Mouse (Mus musculus): ENCODE data around the gene Anp32e. TPM values are rescaled to one million over a fixed set of nuclear protein-coding genes. Genes with fewer than 3 reads are reported as not detected.
"Not testable (repeated sequence)": the region's sequence is repeated elsewhere in the genome, so short reads cannot be mapped to it uniquely, and the experiment has no call there.

The Anp32e gene
- total and polyA plus RNA-seq, 3 experiments = 94.7 to 405 (median 180) TPM

DNA sequence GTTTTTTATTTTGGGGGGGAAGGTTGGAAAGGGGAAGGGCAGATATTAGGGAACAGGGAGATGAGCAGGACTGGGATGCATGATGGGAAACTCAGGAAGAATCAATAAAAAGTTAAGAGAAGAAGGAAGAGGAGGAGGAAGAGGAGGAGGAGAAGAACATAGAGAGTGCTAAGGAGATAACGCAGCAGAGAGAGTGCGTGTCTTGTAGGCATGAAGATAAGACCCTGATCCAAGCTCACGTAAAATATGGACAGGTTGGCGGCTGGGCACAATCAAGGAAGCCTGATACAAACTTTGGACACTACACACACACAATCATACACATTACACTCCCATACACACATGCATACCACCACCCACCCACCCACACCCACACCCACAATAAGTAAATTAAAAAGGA is 14.3 kb upstream of the Anp32e start:
- Histone ChIP-seq H3K27me3 (ENCODE audit: insufficient read depth, low read length) (peaks cover 17% of the 10 kb centered on the region), H3K4me1 (ENCODE audit: insufficient read depth, low read depth, low read length) (peaks cover 17% of the 10 kb centered on the region), H3K9me3 (replicated peaks) (no peaks in the 10 kb centered on the region), H3K4me3 (ENCODE audit: low read depth, low read length) (no peak overlapping the region), H3K36me3 (replicated peaks) (no peaks in the 10 kb centered on the region)
- no peak for DNase-seq (ENCODE audit: low spot score)
- no peak for ATAC-seq (ENCODE audit: extremely low read depth, insufficient number of reproducible peaks, low FRiP score, poor library complexity, severe bottlenecking)
- TF ChIP-seq GATA2 (IDR thresholded peaks at IDR 0.05; ENCODE audit: borderline replicate concordance, low read depth, low read length) (no peak), TAL1 (conservative IDR thresholded peaks at IDR 0.05; ENCODE audit: low read depth, low read length) (no peak), POLR2AphosphoS5 (IDR thresholded peaks at IDR 0.05; ENCODE audit: insufficient replicate concordance, low read depth, low read length) (no peak), CTCF (IDR thresholded peaks at IDR 0.05; ENCODE audit: low read depth, low read length) (no peak), GATA1 (IDR thresholded peaks at IDR 0.05; ENCODE audit: borderline replicate concordance, low read length) (no peak)

DNA sequence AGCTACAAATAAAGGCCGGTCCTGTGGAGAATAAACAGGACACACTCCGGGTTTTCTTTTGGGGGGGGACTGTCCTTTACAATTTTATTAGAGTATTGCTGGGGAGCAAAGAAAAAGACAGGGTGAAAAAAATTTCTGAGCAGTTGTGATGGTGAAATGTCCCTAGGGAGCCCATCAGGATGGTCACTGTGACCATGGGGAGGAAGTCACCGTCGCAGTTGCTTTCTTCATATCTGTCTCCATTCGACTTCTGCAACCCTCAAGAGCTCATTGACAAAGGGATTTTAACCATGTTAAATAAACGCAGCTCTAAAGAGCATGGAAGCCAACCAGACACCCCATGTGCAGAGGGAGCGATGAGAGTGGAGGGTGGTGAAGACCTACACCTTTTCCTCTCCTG is 12.3 kb upstream of the Anp32e start:
- DNase-seq (ENCODE audit: low spot score) = no peak
- no peak for ATAC-seq (ENCODE audit: extremely low read depth, insufficient number of reproducible peaks, low FRiP score, poor library complexity, severe bottlenecking)
- Histone ChIP-seq H3K36me3 (replicated peaks) (no peaks in the 10 kb centered on the region), H3K4me3 (ENCODE audit: low read depth, low read length) (no peak overlapping the region), H3K4me1 (ENCODE audit: insufficient read depth, low read depth, low read length) (peaks cover 18% of the 10 kb centered on the region), H3K9me3 (replicated peaks) (no peaks in the 10 kb centered on the region), H3K27me3 (ENCODE audit: insufficient read depth, low read length) (peaks cover 19% of the 10 kb centered on the region)
- no peak for TF ChIP-seq POLR2AphosphoS5 (IDR thresholded peaks at IDR 0.05; ENCODE audit: insufficient replicate concordance, low read depth, low read length)

DNA sequence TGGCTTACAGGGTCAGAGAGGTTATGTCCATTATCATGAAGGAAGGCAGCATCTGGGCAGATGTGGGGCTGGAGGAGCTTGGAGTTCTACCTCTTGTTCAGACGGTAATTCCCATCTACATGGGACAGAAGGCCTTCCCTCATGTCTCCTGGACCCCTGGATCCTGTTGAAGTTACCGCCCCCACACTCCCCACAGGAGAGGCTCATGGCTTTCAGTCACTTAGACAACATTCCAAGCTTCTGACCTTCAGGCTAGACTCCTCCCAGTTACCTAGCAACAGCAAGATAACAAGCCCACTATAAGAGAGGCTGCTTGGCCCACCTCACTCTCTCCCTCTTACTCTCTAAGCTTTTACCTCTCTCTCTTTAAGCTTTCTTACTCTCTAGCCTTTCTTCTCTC is 8.5 kb upstream of the Anp32e start:
- Histone ChIP-seq H3K4me1 (ENCODE audit: insufficient read depth, low read depth, low read length) (peaks cover 16% of the 10 kb centered on the region), H3K27me3 (ENCODE audit: insufficient read depth, low read length) (peaks cover 22% of the 10 kb centered on the region)
- ATAC-seq (ENCODE audit: extremely low read depth, insufficient number of reproducible peaks, low FRiP score, poor library complexity, severe bottlenecking); H3K4me3 ChIP-seq (ENCODE audit: low read depth, low read length); H3K9me3 ChIP-seq (replicated peaks); DNase-seq (ENCODE audit: low spot score); H3K36me3 ChIP-seq (replicated peaks): not testable (repeated sequence)

DNA sequence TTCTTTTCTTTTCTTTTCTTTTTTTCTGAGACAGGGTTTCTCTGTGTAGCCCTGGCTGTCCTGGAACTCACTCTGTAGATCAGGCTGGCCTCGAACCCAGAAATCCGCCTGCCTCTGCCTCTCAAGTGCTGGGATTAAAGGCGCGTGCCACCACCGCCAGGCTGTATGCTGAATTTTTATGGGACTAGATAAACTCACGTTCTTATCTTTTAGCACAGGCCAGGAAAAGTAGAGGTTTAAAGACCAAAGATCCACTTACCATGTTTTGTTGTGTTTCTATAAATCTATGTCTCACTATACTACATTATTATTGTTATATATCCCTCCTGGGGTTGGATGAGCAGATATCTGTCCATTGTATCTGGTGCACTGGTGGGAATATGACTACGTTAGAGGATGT is 5.6 kb upstream of the Anp32e start:
- H3K36me3 ChIP-seq (replicated peaks); DNase-seq (ENCODE audit: low spot score); ATAC-seq (ENCODE audit: extremely low read depth, insufficient number of reproducible peaks, low FRiP score, poor library complexity, severe bottlenecking); H3K9me3 ChIP-seq (replicated peaks); H3K4me3 ChIP-seq (ENCODE audit: low read depth, low read length): not testable (repeated sequence)
- Histone ChIP-seq H3K27me3 (ENCODE audit: insufficient read depth, low read length) (peaks cover 14% of the 10 kb centered on the region), H3K4me1 (ENCODE audit: insufficient read depth, low read depth, low read length) (peaks cover 18% of the 10 kb centered on the region)

DNA sequence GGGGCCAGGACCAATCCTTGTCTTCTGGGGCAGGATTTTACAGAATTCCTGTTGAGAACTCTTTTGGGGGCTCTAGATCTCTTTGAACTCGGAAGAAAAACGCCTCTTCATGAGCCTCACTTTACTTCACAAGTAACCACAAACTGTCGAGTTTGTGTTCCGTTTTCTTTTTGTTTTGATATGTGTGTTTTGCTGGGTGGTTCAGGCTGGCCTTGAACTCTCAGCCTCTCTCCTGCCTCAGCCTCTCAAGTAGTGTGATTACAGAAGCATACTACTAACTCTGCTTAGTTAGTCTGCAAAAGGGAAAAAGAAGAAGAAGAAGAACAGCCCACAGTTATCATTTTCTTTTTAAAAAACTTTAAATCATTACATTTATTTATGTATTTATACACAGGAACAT is 4.9 kb upstream of the Anp32e start:
- Histone ChIP-seq H3K27me3 (ENCODE audit: insufficient read depth, low read length) (peaks cover 13% of the 10 kb centered on the region), H3K4me3 (ENCODE audit: low read depth, low read length) (no peak overlapping the region), H3K36me3 (replicated peaks) (no peaks in the 10 kb centered on the region), H3K4me1 (ENCODE audit: insufficient read depth, low read depth, low read length) (peaks cover 21% of the 10 kb centered on the region), H3K9me3 (replicated peaks) (no peaks in the 10 kb centered on the region)
- TF ChIP-seq TAL1 (conservative IDR thresholded peaks at IDR 0.05; ENCODE audit: low read depth, low read length) = no peak
- no peak for TF ChIP-seq CTCF (IDR thresholded peaks at IDR 0.05; ENCODE audit: low read depth, low read length)
- no peak for TF ChIP-seq GATA2 (IDR thresholded peaks at IDR 0.05; ENCODE audit: borderline replicate concordance, low read depth, low read length)
- TF ChIP-seq GATA1 (IDR thresholded peaks at IDR 0.05; ENCODE audit: borderline replicate concordance, low read length) = no peak
- TF ChIP-seq POLR2AphosphoS5 (IDR thresholded peaks at IDR 0.05; ENCODE audit: insufficient replicate concordance, low read depth, low read length) = no peak
- DNase-seq (ENCODE audit: low spot score) (no peak), ATAC-seq (ENCODE audit: extremely low read depth, insufficient number of reproducible peaks, low FRiP score, poor library complexity, severe bottlenecking) (no peak)

DNA sequence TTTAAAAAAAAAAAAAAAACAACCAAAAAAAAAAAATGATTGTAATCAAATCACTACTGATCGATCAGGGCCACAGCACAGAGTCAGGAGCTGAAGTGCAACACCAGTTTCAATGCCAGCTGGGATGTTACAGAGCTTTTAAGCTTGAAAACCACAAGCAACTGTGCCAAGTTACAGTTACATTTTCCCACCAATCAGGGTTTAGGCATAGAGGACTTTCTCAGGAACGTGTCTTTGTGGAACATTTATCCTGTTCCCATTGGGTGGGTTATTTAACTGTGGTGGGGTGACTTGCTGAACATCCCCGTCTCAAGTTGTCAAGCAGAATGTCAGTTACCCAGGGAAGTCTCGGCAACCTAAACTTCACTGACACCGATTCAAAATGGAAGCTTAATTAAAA is 4.0 kb upstream of the Anp32e start:
- Histone ChIP-seq H3K4me3 (ENCODE audit: low read depth, low read length) (no peak overlapping the region), H3K4me1 (ENCODE audit: insufficient read depth, low read depth, low read length) (peaks cover 21% of the 10 kb centered on the region), H3K36me3 (replicated peaks) (no peaks in the 10 kb centered on the region), H3K27me3 (ENCODE audit: insufficient read depth, low read length) (peaks cover 12% of the 10 kb centered on the region), H3K9me3 (replicated peaks) (no peaks in the 10 kb centered on the region)
- TF ChIP-seq CTCF (IDR thresholded peaks at IDR 0.05; ENCODE audit: low read depth, low read length) = no peak
- TF ChIP-seq POLR2AphosphoS5 (IDR thresholded peaks at IDR 0.05; ENCODE audit: insufficient replicate concordance, low read depth, low read length) = no peak
- no peak for TF ChIP-seq GATA1 (IDR thresholded peaks at IDR 0.05; ENCODE audit: borderline replicate concordance, low read length)
- ATAC-seq (ENCODE audit: extremely low read depth, insufficient number of reproducible peaks, low FRiP score, poor library complexity, severe bottlenecking) = no peak
- no peak for DNase-seq (ENCODE audit: low spot score)

DNA sequence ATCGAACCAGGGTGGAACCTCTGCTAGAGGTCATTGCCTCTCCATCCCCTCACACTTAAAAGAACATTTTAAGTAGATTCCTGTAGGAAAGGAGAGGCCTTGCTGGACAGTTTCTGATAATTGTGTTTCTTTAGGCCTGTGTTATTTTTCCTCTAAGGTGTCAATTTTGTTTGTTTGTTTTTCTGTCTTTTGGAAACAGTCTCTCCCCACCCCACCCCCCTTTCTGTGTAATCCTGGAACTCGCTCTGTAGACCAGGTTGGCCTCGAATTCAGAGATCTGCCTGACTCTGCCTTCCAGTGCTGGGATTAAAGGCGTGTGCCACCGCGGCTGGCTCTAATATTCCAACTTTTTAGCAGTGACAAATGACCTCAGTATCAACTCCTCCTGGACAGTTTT is 787 bp upstream of the Anp32e start:
- no peaks in the 10 kb centered on the region for H3K9me3 ChIP-seq (replicated peaks)
- ATAC-seq (ENCODE audit: extremely low read depth, insufficient number of reproducible peaks, low FRiP score, poor library complexity, severe bottlenecking) (no peak), DNase-seq (ENCODE audit: low spot score) (no peak)
- H3K4me3 ChIP-seq (ENCODE audit: low read depth, low read length) = peak overlapping the region; percentile 90
- peaks cover 38% of the 10 kb centered on the region for H3K4me1 ChIP-seq (ENCODE audit: insufficient read depth, low read depth, low read length)
- TF ChIP-seq GATA2 (IDR thresholded peaks at IDR 0.05; ENCODE audit: borderline replicate concordance, low read depth, low read length) = no peak
- no peak for TF ChIP-seq TAL1 (conservative IDR thresholded peaks at IDR 0.05; ENCODE audit: low read depth, low read length)
- no peak for TF ChIP-seq POLR2AphosphoS5 (IDR thresholded peaks at IDR 0.05; ENCODE audit: insufficient replicate concordance, low read depth, low read length)
- TF ChIP-seq GATA1 (IDR thresholded peaks at IDR 0.05; ENCODE audit: borderline replicate concordance, low read length) = no peak
- TF ChIP-seq CTCF (IDR thresholded peaks at IDR 0.05; ENCODE audit: low read depth, low read length) = no peak
- no peaks in the 10 kb centered on the region for H3K27me3 ChIP-seq (ENCODE audit: insufficient read depth, low read length)
- H3K36me3 ChIP-seq (replicated peaks) = peaks cover 13% of the 10 kb centered on the region
